Mouse (Mus musculus) heart, embryonic 14.5 days (tissue): ENCODE measurements around the gene Olfr918. TPM values are rescaled to one million over a fixed set of nuclear protein-coding genes. Genes with fewer than 3 reads are reported as not detected.

Experiments used
- polyA plus RNA-seq: library from polyadenylated mRNA; unstranded; fragments of >200 nt; fragmentation: Nextera tagmentation; extraction: Ambion mirVana; gene quantifications from 2 replicates; pipeline ENCODE4 v1.2.1, GENCODE M21; 2014

Gene Olfr918
- polyA plus RNA-seq, 1 experiment from 2014 or later, result not detected

Other genes starting within 250 kb of the Olfr918 start
- not detected in 2 replicates for gene Olfr901, start 245.1 kb downstream of the Olfr918 start, polyA plus RNA-seq
- not detected in 2 replicates for gene Olfr902, start 226.9 kb downstream of the Olfr918 start, polyA plus RNA-seq
- not detected in 2 replicates for gene Olfr904, start 211.5 kb downstream of the Olfr918 start, polyA plus RNA-seq
- gene Olfr905, start 203.5 kb downstream of the Olfr918 start, polyA plus RNA-seq, result not detected in 2 replicates
- gene Olfr906, start 187.5 kb downstream of the Olfr918 start, polyA plus RNA-seq, result not detected in 2 replicates
- gene Olfr907, start 178.8 kb downstream of the Olfr918 start, polyA plus RNA-seq, result not detected in 2 replicates
- gene Olfr911-ps1, start 153.0 kb downstream of the Olfr918 start, polyA plus RNA-seq, result not detected in 2 replicates
- gene Olfr910, start 136.8 kb downstream of the Olfr918 start, polyA plus RNA-seq, result not detected in 2 replicates
- not detected in 2 replicates for gene Olfr912, start 94.4 kb downstream of the Olfr918 start, polyA plus RNA-seq
- not detected in 2 replicates for gene Olfr913, start 81.8 kb downstream of the Olfr918 start, polyA plus RNA-seq
- not detected in 2 replicates for gene Olfr914, start 69.5 kb downstream of the Olfr918 start, polyA plus RNA-seq
- gene Olfr916, start 14.7 kb downstream of the Olfr918 start, polyA plus RNA-seq, result not detected in 2 replicates
- not detected in 2 replicates for gene Olfr917, start 8.8 kb downstream of the Olfr918 start, polyA plus RNA-seq
- gene Olfr919, start 29.1 kb upstream of the Olfr918 start, polyA plus RNA-seq, result not detected in 2 replicates
- gene Vwa5a, start 43.7 kb upstream of the Olfr918 start, polyA plus RNA-seq, result 23.2 and 25.5 TPM in 2 replicates
- 0.04 and 0.05 TPM in 2 replicates for gene Olfr920, start 77.7 kb upstream of the Olfr918 start, polyA plus RNA-seq
- not detected in 2 replicates for gene Olfr921, start 98.5 kb upstream of the Olfr918 start, polyA plus RNA-seq
- gene Olfr922, start 140.0 kb upstream of the Olfr918 start, polyA plus RNA-seq, result 0.12 TPM in 1 of 2 replicates, not detected in the other
- gene Olfr923, start 151.9 kb upstream of the Olfr918 start, polyA plus RNA-seq, result not detected in 2 replicates
- gene Olfr924, start 169.8 kb upstream of the Olfr918 start, polyA plus RNA-seq, result not detected in 2 replicates
- not detected in 2 replicates for gene Olfr26, start 180.5 kb upstream of the Olfr918 start, polyA plus RNA-seq
- gene Olfr926, start 202.5 kb upstream of the Olfr918 start, polyA plus RNA-seq, result not detected in 2 replicates